Mouse (Mus musculus) heart, postnatal 0 days (tissue): ENCODE results near the gene Rhbdd2. TPM values are rescaled to one million over a fixed set of nuclear protein-coding genes. Genes with fewer than 3 reads are reported as not detected.

Experiments
- ATAC-seq: fragments of 200-750 bp; cut with Nextera tagmentation; 2 replicates; pipeline ENCODE4 v1.8.0; 2017; ENCODE audit warnings: low read depth, moderate number of reproducible peaks, moderate library complexity; ENCODE audit not compliant: insufficient read depth
- DNase-seq: peaks from one replicate; pipeline ENCODE4 v3.0.0-alpha.2; 2016; ENCODE audit warnings: low spot score
- H3K27ac ChIP-seq: fragments of 300-500 bp; sonication (generic); 2 replicates; pipeline ENCODE4 v1.5.1; 2014; ENCODE audit warnings: low read depth, mild to moderate bottlenecking
- H3K27me3 ChIP-seq: fragments of 300-500 bp; sonication (generic); 2 replicates; pipeline ENCODE4 v1.6.1; 2014; ENCODE audit warnings: low read length, mixed read lengths; ENCODE audit not compliant: control insufficient read depth, insufficient read depth
- H3K36me3 ChIP-seq: fragments of 300-500 bp; sonication (generic); replicated peaks from 2 replicates; pipeline ENCODE4 v1.6.1; 2014; ENCODE audit warnings: low read length, mixed read lengths; ENCODE audit not compliant: control insufficient read depth, insufficient read depth
- H3K4me1 ChIP-seq: fragments of 300-500 bp; sonication (generic); 2 replicates; pipeline ENCODE4 v1.6.1; 2014; ENCODE audit warnings: antibody characterized with exemption; ENCODE audit not compliant: control insufficient read depth, insufficient read depth
- H3K4me2 ChIP-seq: fragments of 300-500 bp; sonication (generic); 2 replicates; pipeline ENCODE4 v1.6.1; 2014; ENCODE audit warnings: low read depth, mild to moderate bottlenecking, low read length, moderate library complexity
- H3K4me3 ChIP-seq: fragments of 300-500 bp; sonication (generic); 2 replicates; pipeline ENCODE4 v1.5.1; 2014; ENCODE audit warnings: low read depth, low read length
- H3K9ac ChIP-seq: fragments of 300-500 bp; sonication (generic); replicated peaks from 2 replicates; pipeline ENCODE4 v1.6.1; 2014; ENCODE audit warnings: low read depth, low read length, mixed read lengths
- H3K9me3 ChIP-seq: fragments of 300-500 bp; sonication (generic); replicated peaks from 2 replicates; pipeline ENCODE4 v1.6.1; 2016; ENCODE audit warnings: low read length; ENCODE audit not compliant: control insufficient read depth
- CTCF ChIP-seq: IDR thresholded peaks from 2 replicates; pipeline ENCODE4 v1.5.1; 2016; ENCODE audit warnings: antibody characterized with exemption, control low read depth, low read depth
- EP300 ChIP-seq: IDR thresholded peaks from 2 replicates; pipeline ENCODE4 v1.6.1; 2016; ENCODE audit warnings: antibody characterized with exemption, low read depth
- WGBS: fragments of 180-500 bp; shearing (Covaris S2); extraction: QIAGEN DNeasy Blood & Tissue Kit; methylation state at CpG from one replicate; pipeline ENCODE4 v1.1.7; 2014; 5-methylcytosine and 5-hydroxymethylcytosine counted together
- polyA plus RNA-seq: library from polyadenylated mRNA; unstranded; fragments of >200 nt; fragmentation: Nextera tagmentation; extraction: Ambion mirVana; gene quantifications from 2 replicates; pipeline ENCODE4 v1.2.1, GENCODE M21; 2015
- total RNA-seq: library from RNA; depleted of rRNA; stranded (reverse); fragments of >200 nt; gene quantifications from 2 replicates; pipeline ENCODE4 v1.2.3, GENCODE M21; 2014; ENCODE audit warnings: low replicate concordance; rRNA removed

Gene Rhbdd2
- total and polyA plus RNA-seq, 2 experiments from 2014 or later = 6.7 to 40.0 TPM

DNA sequence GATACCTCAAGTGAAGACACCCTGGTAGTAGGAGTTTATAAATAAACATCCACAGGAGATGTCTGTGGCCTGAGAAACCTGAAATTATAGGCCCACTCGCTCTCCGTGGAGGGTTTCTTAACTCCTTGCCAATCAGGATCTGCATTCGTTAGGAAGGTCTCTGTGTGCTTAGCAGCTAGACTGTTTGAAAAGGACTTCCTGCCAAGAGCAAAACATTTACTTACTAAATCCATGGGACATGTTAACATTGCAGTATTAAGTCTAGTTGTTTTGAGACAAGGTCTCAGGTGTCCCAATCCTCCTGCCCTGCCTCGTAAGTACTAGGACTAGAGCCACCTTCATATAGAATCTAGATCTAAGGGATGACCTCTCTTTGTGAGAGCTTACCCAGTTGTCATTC lies 58.8 kb downstream of the Rhbdd2 start:
- no peak for ATAC-seq
- TF ChIP-seq CTCF (no peak), EP300 (no peak)
- H3K27me3 ChIP-seq = no peaks in the 10 kb centered on the region
- no peak for DNase-seq
- H3K36me3 ChIP-seq = peaks cover 4% of the 10 kb centered on the region; the same call in 1 of the 2 replicates
- H3K4me2 ChIP-seq = no peak overlapping the region
- peaks cover 24% of the 10 kb centered on the region for H3K4me1 ChIP-seq
- no peak overlapping the region for H3K9ac ChIP-seq
- H3K4me3 ChIP-seq = no peak overlapping the region
- H3K9me3 ChIP-seq = no peaks in the 10 kb centered on the region
- WGBS = 65% methylated on average over 4 of the region's 4 CpGs
- no peak overlapping the region for H3K27ac ChIP-seq

DNA sequence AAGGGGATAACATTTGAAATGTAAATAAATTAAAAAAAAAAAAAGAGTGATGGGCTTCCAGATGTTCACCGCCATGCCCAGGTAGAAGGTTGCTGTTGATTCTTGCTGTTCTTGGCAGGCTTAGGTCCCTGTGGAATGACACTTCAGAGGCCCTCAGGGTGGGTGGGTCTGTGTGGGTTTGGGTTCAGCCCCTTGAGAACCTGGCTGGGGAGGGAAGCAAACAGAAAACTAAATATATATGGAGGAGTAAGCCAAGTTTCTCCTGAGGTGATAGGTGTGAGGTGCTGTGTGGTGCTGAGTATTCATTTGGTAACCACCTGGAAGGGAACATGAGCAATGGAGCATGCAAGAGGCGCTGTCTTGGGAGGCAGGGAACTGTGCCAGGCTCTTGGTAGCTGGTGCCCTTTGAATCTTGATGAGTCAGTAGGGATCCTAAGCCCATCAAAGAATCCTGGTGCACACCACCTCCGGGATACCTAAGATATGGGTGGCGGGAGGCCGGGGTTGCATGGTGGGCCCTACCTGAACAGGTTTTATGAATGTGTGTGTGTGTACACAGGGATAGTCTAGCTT lies 60.9 kb downstream of the Rhbdd2 start:
- Histone ChIP-seq H3K27me3 (no peaks in the 10 kb centered on the region), H3K4me1 (peaks cover 18% of the 10 kb centered on the region), H3K36me3 (peaks cover 4% of the 10 kb centered on the region; the same call in 1 of the 2 replicates), H3K9ac (no peak overlapping the region), H3K27ac (no peak overlapping the region), H3K4me2 (no peak overlapping the region), H3K9me3 (no peaks in the 10 kb centered on the region), H3K4me3 (no peak overlapping the region)
- 94% methylated on average over 5 of the region's 5 CpGs for WGBS
- no peak for ATAC-seq
- TF ChIP-seq CTCF (no peak), EP300 (no peak)
- no peak for DNase-seq

DNA sequence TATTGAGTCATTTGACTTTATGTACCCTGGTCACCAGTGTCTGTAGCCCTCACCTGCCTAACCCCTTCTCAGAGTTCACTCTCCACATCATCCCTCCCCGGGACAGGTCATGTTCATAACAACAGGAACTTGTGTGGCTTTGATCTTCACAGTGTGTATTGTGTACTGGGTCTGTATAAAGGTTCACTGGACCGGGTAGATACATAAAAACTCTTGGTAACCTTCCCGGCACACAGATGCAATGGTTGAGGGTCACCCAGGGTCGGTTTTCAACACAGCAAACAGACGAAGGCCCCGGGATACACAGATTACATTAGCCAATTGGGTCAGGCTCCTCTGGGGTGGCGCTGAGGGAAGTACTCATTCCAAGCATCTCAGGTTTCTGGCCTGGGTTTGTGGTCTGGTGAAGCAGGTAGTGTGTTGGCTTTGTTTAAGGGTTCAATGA lies 62.9 kb downstream of the Rhbdd2 start:
- Histone ChIP-seq H3K27me3 (no peaks in the 10 kb centered on the region), H3K4me2 (no peak overlapping the region), H3K4me1 (peaks cover 12% of the 10 kb centered on the region), H3K9ac (no peak overlapping the region), H3K4me3 (no peak overlapping the region), H3K36me3 (peaks cover 4% of the 10 kb centered on the region; the same call in 1 of the 2 replicates), H3K27ac (no peak overlapping the region), H3K9me3 (no peaks in the 10 kb centered on the region)
- DNase-seq (no peak), ATAC-seq (no peak)
- 63% methylated on average over 7 of the region's 7 CpGs for WGBS
- TF ChIP-seq EP300 (no peak), CTCF (no peak)

Other genes with a start within 250 kb of the Rhbdd2 start
- 8.4 and 10.3 TPM in 2 replicates for gene Pom121, start 238.1 kb upstream of the Rhbdd2 start, total RNA-seq
- 3.6 and 4.4 TPM in 2 replicates for gene Pom121, start 238.1 kb upstream of the Rhbdd2 start, polyA plus RNA-seq
- gene Hip1, start 87.5 kb upstream of the Rhbdd2 start, total RNA-seq = 41.0 and 47.2 TPM in 2 replicates
- 9.8 and 10.1 TPM in 2 replicates for gene Hip1, start 87.5 kb upstream of the Rhbdd2 start, polyA plus RNA-seq
- not detected in 2 replicates for gene Ccl26, start 69.0 kb upstream of the Rhbdd2 start, total RNA-seq
- gene Ccl26, start 69.0 kb upstream of the Rhbdd2 start, polyA plus RNA-seq = not detected in 2 replicates
- gene Ccl24, start 59.6 kb upstream of the Rhbdd2 start, total RNA-seq = not detected in 2 replicates
- 0.45 and 0.82 TPM in 2 replicates for gene Ccl24, start 59.6 kb upstream of the Rhbdd2 start, polyA plus RNA-seq
- 71.7 and 85.6 TPM in 2 replicates for gene Por, start 37.4 kb downstream of the Rhbdd2 start, total RNA-seq
- 44.9 and 45.0 TPM in 2 replicates for gene Por, start 37.4 kb downstream of the Rhbdd2 start, polyA plus RNA-seq
- 25.6 and 32.6 TPM in 2 replicates for gene Tmem120a, start 111.8 kb downstream of the Rhbdd2 start, total RNA-seq
- 33.9 and 34.2 TPM in 2 replicates for gene Tmem120a, start 111.8 kb downstream of the Rhbdd2 start, polyA plus RNA-seq
- gene Styxl1, start 145.8 kb downstream of the Rhbdd2 start, total RNA-seq = not detected in 2 replicates
- 0.18 and 0.42 TPM in 2 replicates for gene Styxl1, start 145.8 kb downstream of the Rhbdd2 start, polyA plus RNA-seq
- gene Mdh2, start 145.9 kb downstream of the Rhbdd2 start, total RNA-seq = 389 and 420 TPM in 2 replicates
- gene Mdh2, start 145.9 kb downstream of the Rhbdd2 start, polyA plus RNA-seq = 2,045 and 2,081 TPM in 2 replicates
- gene Srrm3, start 174.3 kb downstream of the Rhbdd2 start, total RNA-seq = 0.31 TPM in 1 of 2 replicates, not detected in the other
- 0.03 TPM in 1 of 2 replicates, not detected in the other for gene Srrm3, start 174.3 kb downstream of the Rhbdd2 start, polyA plus RNA-seq